Mouse (Mus musculus) heart, embryonic 10.5 days (tissue): ENCODE results near the gene Arpc3. TPM values are rescaled to one million over a fixed set of nuclear protein-coding genes. Genes with fewer than 3 reads are reported as not detected.
"Not testable (repeated sequence)": the region's sequence is repeated elsewhere in the genome, so short reads cannot be mapped to it uniquely, and the experiment has no call there.

Source experiments
- DNase-seq: peaks from one replicate; pipeline ENCODE4 v3.0.0-alpha.2; 2017; ENCODE audit warnings: low spot score
- H3K27ac ChIP-seq: fragments of 300-500 bp; sonication (generic); 2 replicates; pipeline ENCODE4 v1.5.1; 2016; ENCODE audit warnings: mild to moderate bottlenecking
- H3K27me3 ChIP-seq: fragments of 300-500 bp; sonication (generic); 2 replicates; pipeline ENCODE4 v1.6.1; 2016; ENCODE audit warnings: mild to moderate bottlenecking; ENCODE audit not compliant: poor library complexity, insufficient read depth, severe bottlenecking
- H3K36me3 ChIP-seq: fragments of 300-500 bp; sonication (generic); 2 replicates; pipeline ENCODE4 v1.6.1; 2016; ENCODE audit warnings: mild to moderate bottlenecking, moderate library complexity
- H3K4me1 ChIP-seq: fragments of 300-500 bp; sonication (generic); 2 replicates; pipeline ENCODE4 v1.6.1; 2016; ENCODE audit warnings: mild to moderate bottlenecking
- H3K4me3 ChIP-seq: fragments of 300-500 bp; sonication (generic); 2 replicates; pipeline ENCODE4 v1.5.1; 2016; ENCODE audit warnings: mild to moderate bottlenecking, moderate library complexity
- H3K9me3 ChIP-seq: fragments of 300-500 bp; sonication (generic); 2 replicates; pipeline ENCODE4 v1.6.1; 2016; ENCODE audit warnings: mild to moderate bottlenecking, moderate library complexity
- WGBS: fragments of 180-500 bp; shearing (Covaris S2); methylation state at CpG from one replicate; pipeline ENCODE4 v1.1.7; 2016; 5-methylcytosine and 5-hydroxymethylcytosine counted together
- polyA plus RNA-seq: library from polyadenylated mRNA; unstranded; fragments of >200 nt; fragmentation: Nextera tagmentation; extraction: Ambion mirVana; gene quantifications from 2 replicates; pipeline ENCODE4 v1.2.1, GENCODE M21; 2016

The Arpc3 gene
- polyA plus RNA-seq, 1 experiment from 2014 or later, result 108 TPM

DNA sequence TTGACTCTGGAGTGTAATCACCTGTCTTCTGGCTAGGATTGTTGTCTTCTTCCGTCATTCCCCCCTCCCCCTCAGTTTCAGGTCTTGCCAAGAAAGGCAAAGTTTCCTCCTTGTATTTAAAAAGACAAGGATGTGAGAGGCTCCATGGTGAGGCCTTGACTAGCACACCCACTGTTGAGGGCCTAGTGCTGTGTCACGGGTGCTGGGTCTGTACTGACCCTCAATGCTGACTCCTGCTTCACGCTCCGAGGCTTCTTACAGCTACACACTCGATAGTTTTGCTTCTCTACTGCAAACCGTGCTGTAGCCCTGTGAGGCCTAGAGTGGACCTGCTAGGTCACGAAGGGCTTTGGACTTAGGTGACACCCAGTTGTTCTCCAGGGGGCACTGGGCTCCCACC, 60.5 kb downstream of the Arpc3 start:
- DNase-seq, result no peak
- Histone ChIP-seq H3K4me3 (no peak overlapping the region), H3K4me1 (peaks cover 15% of the 10 kb centered on the region; the same call in 1 of the 2 replicates), H3K36me3 (peaks cover 61% of the 10 kb centered on the region), H3K27ac (peak overlapping the region; percentile 6; the same call in 1 of the 2 replicates), H3K9me3 (no peaks in the 10 kb centered on the region), H3K27me3 (no peaks in the 10 kb centered on the region)
- 69% methylated on average over 7 of the region's 7 CpGs for WGBS

DNA sequence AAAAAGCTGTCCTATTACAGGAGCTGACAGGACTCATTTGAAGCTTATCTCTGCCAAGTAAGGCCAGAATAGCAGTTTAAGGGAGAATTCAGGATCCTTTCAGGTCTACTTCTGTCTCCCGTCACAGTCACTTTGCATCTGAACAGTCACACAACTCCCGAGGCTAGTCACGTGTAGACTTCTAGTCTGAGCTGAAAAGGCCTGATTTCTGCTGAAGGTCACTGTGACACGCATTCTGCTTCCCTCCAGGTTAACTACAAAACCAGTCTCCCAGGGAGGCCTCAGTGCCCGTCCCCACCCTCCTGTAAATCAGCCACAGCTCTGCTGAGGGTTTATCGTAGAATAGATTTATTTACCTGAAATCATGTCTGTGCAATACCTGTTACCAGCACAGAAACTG, 61.5 kb downstream of the Arpc3 start:
- WGBS, result 66% methylated on average over 6 of the region's 6 CpGs

DNA sequence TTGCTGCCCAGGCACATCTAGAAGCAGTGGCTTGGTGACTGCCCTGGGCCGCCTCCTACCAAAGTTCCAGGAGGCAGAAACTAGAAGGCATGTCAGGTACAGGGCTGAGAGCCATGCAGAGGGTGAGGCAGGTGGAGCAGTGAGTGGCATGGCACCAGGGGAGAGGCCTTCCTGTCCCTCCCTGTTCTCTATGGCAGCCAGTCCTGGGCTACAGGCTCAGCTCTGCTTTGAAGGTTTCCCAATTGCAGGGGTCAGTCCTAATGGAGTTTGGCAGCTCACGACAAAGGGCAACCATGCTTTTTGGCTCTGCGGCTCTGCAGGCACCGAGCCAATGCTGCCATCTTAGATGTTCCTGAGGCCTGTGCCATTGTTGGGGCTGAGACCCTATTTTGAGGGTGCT, 62.8 kb downstream of the Arpc3 start:
- no peaks in the 10 kb centered on the region for H3K9me3 ChIP-seq
- H3K4me1 ChIP-seq, result peaks cover 15% of the 10 kb centered on the region; the same call in 1 of the 2 replicates
- H3K4me3 ChIP-seq, result no peak overlapping the region
- no peaks in the 10 kb centered on the region for H3K27me3 ChIP-seq
- H3K27ac ChIP-seq, result no peak overlapping the region
- H3K36me3 ChIP-seq, result peaks cover 80% of the 10 kb centered on the region
- no peak for DNase-seq
- WGBS, result 93% methylated on average over 4 of the region's 4 CpGs

More for the DNA sequence above, 61.5 kb downstream of the Arpc3 start:
- DNase-seq, result no peak
- Histone ChIP-seq H3K4me1 (peaks cover 15% of the 10 kb centered on the region; the same call in 1 of the 2 replicates), H3K9me3 (no peaks in the 10 kb centered on the region), H3K27ac (no peak overlapping the region; the same call in 1 of the 2 replicates), H3K27me3 (no peaks in the 10 kb centered on the region), H3K36me3 (peaks cover 68% of the 10 kb centered on the region), H3K4me3 (no peak overlapping the region)

DNA sequence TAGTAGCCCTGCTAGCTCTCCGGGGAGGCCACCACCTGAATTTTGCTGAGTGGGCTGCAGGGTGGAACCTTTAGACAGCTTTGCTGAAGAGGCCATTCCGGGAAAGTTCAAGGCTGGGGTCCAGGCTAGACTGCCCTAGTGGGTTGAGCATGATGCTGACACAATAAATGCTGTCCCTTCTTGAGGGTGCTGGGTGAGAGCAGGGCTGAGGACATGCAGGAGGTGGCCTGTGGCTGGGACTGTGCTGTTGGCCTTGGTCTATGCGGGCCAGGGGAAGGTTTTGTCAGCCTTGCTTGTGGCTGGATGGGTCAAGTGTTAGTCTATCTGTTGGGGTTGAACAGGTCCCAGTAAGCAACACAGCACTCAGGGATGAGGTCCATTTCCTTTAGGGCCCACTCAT, 63.2 kb downstream of the Arpc3 start:
- no peak overlapping the region for H3K4me3 ChIP-seq
- H3K27ac ChIP-seq, result no peak overlapping the region
- no peak for DNase-seq
- no peaks in the 10 kb centered on the region for H3K27me3 ChIP-seq
- WGBS, result 88% methylated on average over 3 of the region's 3 CpGs
- H3K36me3 ChIP-seq, result peaks cover 85% of the 10 kb centered on the region
- peaks cover 15% of the 10 kb centered on the region; the same call in 1 of the 2 replicates for H3K4me1 ChIP-seq
- no peaks in the 10 kb centered on the region for H3K9me3 ChIP-seq

DNA sequence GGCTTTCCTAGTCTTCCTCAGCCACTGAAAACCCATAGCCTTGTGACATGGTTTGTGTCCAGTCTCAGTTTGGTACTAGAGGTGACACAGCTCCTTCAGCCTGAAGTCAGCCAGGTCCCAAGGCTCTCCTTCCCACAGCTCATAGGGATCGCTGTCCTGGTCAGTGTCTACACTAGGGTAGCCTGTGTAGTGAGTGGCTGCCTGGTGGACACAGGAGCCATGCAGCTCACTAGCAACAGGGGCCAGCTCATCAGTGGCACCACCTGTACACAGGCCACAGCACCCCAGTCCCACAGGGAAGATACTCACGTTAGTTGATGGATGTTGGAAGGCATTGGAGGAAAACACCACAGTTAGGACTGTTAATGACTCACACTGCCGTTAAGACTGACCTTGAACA, 63.9 kb downstream of the Arpc3 start:
- H3K9me3 ChIP-seq, result no peaks in the 10 kb centered on the region
- WGBS, result 91% methylated on average over 3 of the region's 3 CpGs
- peaks cover 15% of the 10 kb centered on the region; the same call in 1 of the 2 replicates for H3K4me1 ChIP-seq
- no peak overlapping the region for H3K27ac ChIP-seq
- H3K27me3 ChIP-seq, result no peaks in the 10 kb centered on the region
- no peak overlapping the region for H3K4me3 ChIP-seq
- DNase-seq, result no peak
- H3K36me3 ChIP-seq, result peaks cover 92% of the 10 kb centered on the region

DNA sequence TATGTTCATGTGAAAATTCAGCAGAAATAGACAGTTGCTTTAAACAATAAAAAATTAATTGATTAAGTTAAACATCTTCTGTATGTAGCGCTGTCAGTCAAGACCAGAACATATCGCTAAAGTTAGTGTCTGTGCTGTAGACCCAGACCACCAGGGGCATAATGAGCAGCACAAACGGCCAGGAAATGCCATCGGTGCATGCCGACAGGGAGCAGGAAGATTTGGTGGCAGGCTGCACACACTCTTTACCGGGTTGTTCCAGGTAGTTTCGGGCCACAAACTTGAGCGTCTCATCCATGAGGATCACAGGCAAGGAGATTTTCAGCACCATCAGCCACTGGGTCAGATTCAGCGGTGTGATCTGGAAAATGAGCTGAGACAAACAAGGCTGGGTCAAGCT, 65.4 kb downstream of the Arpc3 start:
- H3K27me3 ChIP-seq, H3K27ac ChIP-seq, H3K9me3 ChIP-seq, DNase-seq, H3K4me1 ChIP-seq, H3K4me3 ChIP-seq: not testable (repeated sequence)
- peaks cover 100% of the 10 kb centered on the region for H3K36me3 ChIP-seq
- WGBS, result 83% methylated on average over 9 of the region's 9 CpGs

DNA sequence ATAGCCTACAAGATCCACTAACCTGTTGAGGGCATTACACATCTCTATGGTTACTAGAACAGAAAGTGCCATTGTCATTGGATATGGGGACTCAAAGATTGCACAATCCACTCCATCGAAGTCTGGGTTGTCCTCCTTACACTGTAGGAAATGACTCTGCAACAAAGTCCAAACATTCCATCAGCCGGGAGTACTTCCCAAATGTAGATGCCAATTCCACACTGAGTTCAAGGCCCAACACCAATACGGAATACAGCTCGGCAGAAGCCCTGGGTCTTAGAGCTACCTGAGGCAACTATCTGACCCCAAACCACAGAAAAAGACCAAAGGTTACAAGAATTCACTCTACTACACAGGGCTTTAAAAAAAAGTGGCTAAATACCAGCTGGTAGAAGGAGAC, 66.4 kb downstream of the Arpc3 start:
- Histone ChIP-seq H3K27ac (no peak overlapping the region), H3K9me3 (no peaks in the 10 kb centered on the region), H3K4me1 (peaks cover 10% of the 10 kb centered on the region; the same call in 1 of the 2 replicates), H3K27me3 (no peaks in the 10 kb centered on the region), H3K36me3 (peaks cover 100% of the 10 kb centered on the region), H3K4me3 (no peak overlapping the region)
- DNase-seq, result no peak
- 91% methylated on average over 4 of the region's 4 CpGs for WGBS

DNA sequence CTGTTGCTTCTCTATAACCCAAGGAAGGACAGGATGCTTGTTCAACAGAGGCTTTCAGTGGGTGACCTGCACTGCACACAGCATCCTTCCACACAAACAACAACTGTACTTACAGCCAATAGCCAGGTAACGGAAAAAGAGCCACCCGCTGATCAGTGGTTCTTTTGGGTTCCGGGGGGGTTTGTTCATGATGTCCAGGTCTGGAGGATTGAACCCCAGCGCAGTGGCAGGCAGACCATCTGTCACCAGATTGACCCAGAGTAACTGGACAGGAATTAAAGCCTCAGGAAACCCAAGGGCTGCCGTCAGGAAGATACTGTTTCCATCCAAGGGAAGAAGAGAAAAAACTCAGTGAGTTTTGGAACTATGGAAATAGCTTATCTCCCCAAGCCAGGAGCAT, 67.7 kb downstream of the Arpc3 start:
- Histone ChIP-seq H3K27ac (no peak overlapping the region), H3K4me3 (no peak overlapping the region), H3K4me1 (peaks cover 10% of the 10 kb centered on the region; the same call in 1 of the 2 replicates), H3K9me3 (no peaks in the 10 kb centered on the region), H3K27me3 (no peaks in the 10 kb centered on the region), H3K36me3 (peaks cover 100% of the 10 kb centered on the region)
- no peak for DNase-seq
- WGBS, result 91% methylated on average over 5 of the region's 5 CpGs

DNA sequence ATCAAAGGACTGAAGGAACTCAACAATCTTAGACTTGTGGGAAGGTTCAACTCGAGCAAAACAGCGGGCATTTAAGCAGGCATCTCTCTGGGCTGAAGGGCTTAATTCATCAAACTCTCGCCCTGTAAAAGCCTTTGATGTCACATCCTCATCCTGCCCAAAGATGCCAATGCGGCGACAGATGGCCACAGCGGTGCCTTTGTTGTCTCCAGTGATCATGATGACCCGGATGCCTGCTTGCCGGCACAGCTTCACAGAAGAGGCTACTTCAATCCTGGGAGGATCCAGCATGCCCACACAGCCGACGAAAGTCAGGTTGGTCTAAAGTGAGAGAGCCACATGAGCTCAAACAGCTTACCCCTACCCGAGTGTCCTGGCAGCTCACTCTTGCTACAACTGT, 69.0 kb downstream of the Arpc3 start:
- no peaks in the 10 kb centered on the region for H3K9me3 ChIP-seq
- H3K27ac ChIP-seq, result no peak overlapping the region
- no peaks in the 10 kb centered on the region for H3K27me3 ChIP-seq
- DNase-seq, result no peak
- WGBS, result 87% methylated on average over 11 of the region's 11 CpGs
- peaks cover 100% of the 10 kb centered on the region for H3K36me3 ChIP-seq
- no peaks in the 10 kb centered on the region for H3K4me1 ChIP-seq
- no peak overlapping the region for H3K4me3 ChIP-seq

DNA sequence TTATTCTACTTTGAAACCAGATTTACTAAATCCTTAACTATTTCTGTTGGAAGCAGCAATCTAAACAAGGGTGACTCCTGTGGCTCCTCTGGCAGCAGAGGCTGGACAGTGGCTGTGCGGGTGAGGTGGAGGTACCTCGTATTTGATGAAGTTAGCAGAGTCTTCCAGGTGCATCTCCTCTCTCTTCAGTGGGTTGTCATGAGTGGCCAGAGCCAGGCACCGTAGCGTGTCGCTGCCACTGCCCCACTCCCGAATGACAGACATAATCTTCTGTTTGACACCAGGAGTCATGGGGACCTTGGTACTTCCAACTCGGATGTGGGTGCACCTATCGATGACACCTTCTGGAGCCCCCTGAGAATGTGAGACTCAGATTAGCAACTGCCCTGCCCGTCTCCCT, 69.8 kb downstream of the Arpc3 start:
- 88% methylated on average over 9 of the region's 9 CpGs for WGBS
- Histone ChIP-seq H3K27ac (no peak overlapping the region), H3K4me3 (no peak overlapping the region), H3K27me3 (no peaks in the 10 kb centered on the region), H3K9me3 (no peaks in the 10 kb centered on the region), H3K4me1 (no peaks in the 10 kb centered on the region), H3K36me3 (peaks cover 100% of the 10 kb centered on the region)
- DNase-seq, result no peak

Other genes starting within 250 kb of the Arpc3 start
- gene Ppp1cc, start 233.6 kb upstream of the Arpc3 start, polyA plus RNA-seq, result 243 and 295 TPM in 2 replicates
- 2.7 and 6.7 TPM in 2 replicates for gene Hvcn1, start 185.1 kb upstream of the Arpc3 start, polyA plus RNA-seq
- gene Tctn1, start 127.4 kb upstream of the Arpc3 start, polyA plus RNA-seq, result 2.4 and 3.1 TPM in 2 replicates
- gene Pptc7, start 107.5 kb upstream of the Arpc3 start, polyA plus RNA-seq, result 9.1 and 9.9 TPM in 2 replicates
- 7.0 and 8.8 TPM in 2 replicates for gene Rad9b, start 37.6 kb upstream of the Arpc3 start, polyA plus RNA-seq
- 245 and 246 TPM in 2 replicates for gene Vps29, start 37.5 kb upstream of the Arpc3 start, polyA plus RNA-seq
- 70.5 and 83.4 TPM in 2 replicates for gene Gpn3, start 20.0 kb upstream of the Arpc3 start, polyA plus RNA-seq
- 69.5 and 80.8 TPM in 2 replicates for gene Fam216a, start 19.5 kb upstream of the Arpc3 start, polyA plus RNA-seq
- 41.4 and 44.2 TPM in 2 replicates for gene Anapc7, start 29.8 kb downstream of the Arpc3 start, polyA plus RNA-seq
- gene Atp2a2, start 110.3 kb downstream of the Arpc3 start, polyA plus RNA-seq, result 205 and 235 TPM in 2 replicates
- gene Ift81, start 222.6 kb downstream of the Arpc3 start, polyA plus RNA-seq, result 25.2 and 35.2 TPM in 2 replicates